Mouse (Mus musculus) retina, postnatal 7 days (tissue): ENCODE measurements around the gene Tpx2.
A peak's percentile ranks its signal among the peaks of the same experiment; 100 is the strongest.

ENCODE experiments used
- DNase-seq: peaks from one replicate; pipeline ENCODE4 v3.0.0-alpha.2; 2012; ENCODE audit warnings: low read depth, low spot score

The Tpx2 gene

DNA sequence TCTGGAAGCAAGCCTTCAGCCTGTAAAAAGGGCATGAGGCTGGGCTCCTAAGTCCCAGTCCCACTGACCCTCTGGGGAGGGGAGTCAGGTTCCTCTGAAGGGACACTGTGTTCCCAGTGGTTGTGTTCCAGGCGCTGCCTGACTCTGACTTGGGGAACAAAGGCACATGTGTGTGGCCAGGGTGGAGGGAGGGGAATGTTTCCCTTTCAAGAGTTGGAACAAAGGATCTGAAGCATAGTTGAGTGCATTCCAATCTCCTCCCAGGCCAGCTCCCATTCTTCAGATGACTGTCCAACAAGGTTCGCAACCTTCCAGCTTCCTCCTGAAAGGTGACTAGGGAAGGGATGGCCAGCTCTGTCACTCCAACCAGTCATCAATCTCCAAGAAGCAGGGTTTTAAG is 27.4 kb upstream of the Tpx2 start:
- no peak for DNase-seq

DNA sequence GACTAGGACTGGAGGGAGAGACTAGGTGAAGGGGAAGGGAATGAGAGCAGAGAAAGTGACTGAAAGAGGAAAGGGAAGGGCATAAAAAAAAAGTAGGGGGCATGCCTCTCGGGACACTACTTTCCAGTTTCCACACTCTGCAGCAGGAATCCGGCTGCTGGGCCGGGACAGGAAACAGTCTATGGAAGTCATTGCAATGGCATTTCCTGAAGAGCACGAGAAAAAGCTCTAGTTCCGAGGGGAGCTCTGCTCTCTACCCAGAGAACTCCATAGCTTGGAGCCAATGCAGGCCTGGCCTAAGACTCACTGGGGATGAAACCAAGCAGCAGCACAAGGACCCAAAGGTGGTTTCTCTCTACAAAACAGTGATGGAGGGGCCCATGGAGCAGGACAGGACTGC is 26.7 kb upstream of the Tpx2 start:
- DNase-seq, result no peak

DNA sequence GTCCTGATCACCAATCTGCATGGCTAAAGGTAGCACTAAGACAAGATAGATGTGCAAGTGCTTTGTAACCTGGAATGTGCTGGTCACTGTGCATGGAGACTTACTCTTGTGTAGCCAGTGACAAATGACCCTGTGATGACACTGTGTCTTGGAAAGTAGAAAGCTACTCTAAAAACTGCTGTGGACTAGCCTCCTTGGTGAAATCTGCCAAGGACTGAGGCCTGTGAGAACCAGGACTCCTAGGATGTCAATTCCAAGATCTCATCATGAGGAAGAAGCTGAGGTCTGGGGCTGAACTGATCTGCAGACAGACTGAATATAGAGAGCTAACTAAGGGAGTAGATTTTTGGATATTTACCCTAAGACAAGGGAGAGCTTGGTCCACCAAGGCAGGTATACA is 26.2 kb upstream of the Tpx2 start:
- no peak for DNase-seq

DNA sequence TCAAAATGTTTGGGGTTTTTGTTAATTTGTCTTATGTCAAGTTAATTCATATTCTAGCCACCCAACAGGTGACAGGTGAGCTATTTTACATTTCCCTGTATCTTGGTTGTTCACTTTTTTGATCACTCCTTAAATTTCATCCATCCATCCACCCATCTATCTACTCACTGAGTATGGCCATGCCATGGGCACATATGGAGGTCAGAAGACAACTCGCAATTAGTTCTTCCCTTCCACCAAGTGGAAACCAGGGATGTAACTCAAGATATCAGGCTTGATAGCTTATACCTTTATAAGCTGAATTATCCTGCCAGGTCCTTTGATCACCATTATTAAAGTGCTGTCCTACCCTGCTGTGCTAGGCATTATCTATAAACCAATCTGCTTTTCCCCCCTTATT is 24.0 kb upstream of the Tpx2 start:
- no peak for DNase-seq

DNA sequence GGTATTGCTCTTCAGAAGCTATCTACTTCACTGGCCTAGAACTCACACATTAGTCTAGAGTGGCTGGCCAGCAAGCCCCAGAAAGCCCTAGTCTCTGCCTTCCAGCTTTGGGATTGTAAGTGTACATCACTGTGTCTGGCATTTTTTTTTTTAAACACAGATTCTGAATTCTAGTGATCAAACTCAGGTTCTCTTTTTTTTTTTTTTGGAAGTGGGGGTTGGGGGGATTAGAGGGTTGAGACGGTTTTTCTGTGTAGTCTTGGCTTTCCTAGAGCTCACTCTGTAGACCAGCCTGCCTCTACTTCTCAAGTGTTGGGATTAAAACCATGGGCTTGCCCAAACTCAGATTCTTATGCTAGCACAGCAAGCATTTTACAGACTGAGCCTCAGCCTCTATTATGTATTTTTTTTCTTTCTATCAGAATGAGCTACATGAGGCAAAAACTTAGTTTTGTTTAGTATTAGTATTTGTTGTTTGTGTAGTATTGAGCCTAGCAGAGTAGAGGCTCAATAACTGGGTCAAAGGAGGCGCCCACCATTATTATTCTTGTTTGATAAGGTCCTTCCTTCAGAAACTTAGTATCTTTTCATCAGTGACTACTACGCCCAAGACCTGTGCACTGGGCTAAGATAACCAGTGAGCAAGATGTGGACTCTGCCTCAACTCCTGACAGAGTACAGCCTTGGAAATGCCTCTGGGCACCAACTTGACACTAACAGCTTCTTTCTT is 23.2 kb upstream of the Tpx2 start:
- no peak for DNase-seq

DNA sequence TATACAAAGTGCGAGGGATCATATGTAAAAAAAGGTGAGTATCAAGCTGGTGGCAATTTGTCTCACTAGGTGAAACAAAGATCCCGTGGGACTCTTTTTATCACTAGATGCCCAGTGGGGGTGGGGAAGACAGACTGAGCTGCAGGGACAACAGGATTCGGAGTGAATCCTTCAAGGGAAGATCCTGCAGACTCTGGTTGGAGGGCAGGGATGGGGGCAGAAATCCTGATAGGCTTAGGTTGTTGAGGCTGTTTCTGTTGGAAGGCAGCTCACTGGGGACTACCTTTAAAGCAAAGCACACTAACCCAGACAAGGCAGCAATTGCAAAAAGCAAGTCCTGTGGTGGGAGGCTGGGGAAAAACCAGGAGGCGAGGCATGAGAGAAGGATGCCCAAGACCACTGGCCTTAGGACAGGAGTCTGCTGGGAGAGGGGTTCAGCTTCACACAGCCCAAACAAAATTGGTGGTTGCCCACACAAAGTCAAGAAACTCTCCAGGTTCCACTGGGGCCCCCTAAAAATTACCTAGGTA is 22.5 kb upstream of the Tpx2 start:
- no peak for DNase-seq

DNA sequence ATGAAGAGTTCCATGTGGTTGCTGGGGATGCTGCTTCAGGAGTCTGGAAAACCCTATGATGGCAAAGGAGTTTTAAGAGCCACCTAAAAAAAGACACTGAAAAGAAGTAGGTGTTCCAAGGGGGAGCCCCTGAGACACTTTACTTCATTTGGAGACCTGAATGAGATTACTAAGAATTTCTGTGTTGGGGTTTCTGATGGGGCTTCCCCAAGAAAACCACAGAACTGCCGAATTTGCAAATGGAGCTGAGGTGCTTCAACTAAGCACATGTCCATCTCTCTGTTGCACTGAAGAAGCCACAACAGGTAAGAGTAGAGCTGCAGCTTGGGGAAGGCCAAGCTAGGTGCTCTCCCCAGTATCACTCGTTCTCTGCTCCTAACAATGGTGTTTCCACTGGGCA is 22.1 kb upstream of the Tpx2 start:
- DNase-seq, result no peak

DNA sequence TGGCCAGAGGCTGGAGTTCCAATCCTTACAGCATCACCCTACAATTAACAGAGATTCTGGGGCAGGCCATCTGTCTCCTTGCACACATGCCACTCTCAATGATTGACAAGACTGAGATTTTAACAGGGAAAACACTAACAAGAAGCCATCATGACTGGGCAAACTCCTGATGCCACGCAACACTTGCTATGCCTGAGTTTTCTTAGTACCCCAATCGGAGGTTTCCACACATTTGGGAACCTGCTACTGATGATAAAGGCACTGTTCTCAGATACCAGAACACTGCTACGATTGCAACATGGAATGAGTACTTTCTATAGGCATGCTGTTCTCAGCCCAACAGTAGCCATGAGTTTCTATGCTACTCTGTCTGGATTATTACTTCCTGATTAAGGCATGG is 21.3 kb upstream of the Tpx2 start:
- DNase-seq, result no peak

DNA sequence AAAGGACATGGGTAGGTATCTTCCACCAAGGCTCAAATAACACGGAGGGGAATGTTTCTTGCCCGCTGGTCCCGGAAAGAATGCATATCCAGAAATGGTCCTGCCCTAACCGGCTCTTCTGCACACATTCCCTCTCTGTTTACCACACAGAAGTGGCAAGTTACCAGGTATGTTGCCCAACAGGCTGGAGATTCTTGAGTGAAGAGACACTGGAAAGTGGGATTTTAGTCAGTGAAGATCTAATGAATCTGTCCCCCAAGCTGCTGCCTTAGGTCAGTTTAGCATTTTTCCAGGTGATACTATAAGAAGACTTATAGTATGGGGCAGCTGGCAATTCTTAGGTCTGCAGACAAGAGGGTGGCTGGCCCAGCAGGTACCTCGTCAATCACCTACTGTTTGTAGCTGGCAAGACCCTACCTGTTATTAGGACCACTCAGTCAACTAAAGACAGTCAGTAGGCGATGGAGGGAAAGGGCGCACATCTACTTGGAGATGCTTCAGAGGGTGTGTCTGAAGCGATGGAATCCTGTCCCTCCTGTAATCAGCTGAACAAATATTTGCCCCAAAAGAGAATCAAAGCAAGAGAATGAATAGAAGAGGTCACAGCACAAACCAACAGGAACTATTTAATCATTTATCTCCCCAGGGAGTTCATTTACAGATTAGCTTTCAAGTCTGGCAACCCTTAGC is 20.3 kb upstream of the Tpx2 start:
- no peak for DNase-seq

DNA sequence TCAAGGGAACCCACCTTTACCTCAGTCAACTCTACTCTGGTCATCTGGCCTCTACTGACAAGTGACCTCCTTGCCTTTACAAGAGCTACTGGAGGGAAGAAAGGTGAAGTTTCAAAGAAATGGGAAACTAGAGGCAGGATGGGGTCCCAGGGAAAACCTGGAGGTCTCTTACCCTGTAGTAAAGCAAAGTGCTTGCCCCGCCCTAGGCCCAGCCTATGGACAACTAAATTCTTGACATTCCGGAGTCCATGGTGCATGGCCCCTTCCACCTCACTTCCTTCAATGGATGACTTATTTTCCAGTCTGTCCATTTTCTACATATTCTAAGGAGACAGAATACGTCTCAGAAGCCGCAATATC is 19.8 kb upstream of the Tpx2 start:
- DNase-seq, result no peak

DNA sequence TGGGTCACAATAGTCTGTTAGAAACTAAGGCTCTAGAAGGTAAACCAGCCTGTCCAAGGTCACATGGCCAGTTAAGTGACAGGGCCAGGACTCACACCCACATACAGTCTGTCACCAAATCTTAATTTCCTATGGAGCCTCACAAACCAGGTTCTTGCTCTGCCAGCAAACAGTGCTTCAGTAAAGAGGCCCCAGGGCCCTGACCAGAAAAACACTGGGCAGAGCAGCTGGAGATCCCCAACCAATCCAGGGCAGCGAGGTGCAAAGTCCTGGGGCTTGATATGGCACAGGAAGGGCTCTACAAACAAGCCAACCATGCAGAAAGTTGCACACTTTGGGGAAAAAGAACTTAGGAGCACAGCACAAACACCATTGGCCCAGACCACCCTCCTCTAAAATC is 19.2 kb upstream of the Tpx2 start:
- no peak for DNase-seq

DNA sequence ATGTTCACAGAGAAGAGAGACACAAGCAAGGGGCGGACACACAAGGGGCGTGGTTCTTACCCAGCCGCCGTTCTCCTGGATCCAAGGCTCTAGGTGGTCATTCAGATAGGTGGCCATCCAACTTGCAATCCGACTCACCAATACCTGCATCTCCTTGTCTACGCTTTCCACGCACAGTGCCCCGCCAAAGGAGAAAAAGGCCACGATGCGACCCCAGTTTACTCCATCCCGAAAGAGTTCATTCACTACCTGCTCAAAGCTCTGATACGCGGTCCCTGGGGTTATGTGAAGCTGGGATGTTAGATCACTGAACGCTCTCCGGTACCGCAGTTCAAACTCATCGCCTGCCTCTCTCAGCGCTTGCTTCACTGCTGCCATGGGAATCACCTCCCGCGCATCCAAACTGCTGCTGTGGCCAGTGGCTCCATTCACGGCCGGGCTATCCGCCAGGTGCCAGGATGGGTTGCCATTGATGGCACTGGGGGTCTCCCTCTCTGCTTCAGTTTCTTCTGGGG is 18.3 kb upstream of the Tpx2 start:
- no peak for DNase-seq

DNA sequence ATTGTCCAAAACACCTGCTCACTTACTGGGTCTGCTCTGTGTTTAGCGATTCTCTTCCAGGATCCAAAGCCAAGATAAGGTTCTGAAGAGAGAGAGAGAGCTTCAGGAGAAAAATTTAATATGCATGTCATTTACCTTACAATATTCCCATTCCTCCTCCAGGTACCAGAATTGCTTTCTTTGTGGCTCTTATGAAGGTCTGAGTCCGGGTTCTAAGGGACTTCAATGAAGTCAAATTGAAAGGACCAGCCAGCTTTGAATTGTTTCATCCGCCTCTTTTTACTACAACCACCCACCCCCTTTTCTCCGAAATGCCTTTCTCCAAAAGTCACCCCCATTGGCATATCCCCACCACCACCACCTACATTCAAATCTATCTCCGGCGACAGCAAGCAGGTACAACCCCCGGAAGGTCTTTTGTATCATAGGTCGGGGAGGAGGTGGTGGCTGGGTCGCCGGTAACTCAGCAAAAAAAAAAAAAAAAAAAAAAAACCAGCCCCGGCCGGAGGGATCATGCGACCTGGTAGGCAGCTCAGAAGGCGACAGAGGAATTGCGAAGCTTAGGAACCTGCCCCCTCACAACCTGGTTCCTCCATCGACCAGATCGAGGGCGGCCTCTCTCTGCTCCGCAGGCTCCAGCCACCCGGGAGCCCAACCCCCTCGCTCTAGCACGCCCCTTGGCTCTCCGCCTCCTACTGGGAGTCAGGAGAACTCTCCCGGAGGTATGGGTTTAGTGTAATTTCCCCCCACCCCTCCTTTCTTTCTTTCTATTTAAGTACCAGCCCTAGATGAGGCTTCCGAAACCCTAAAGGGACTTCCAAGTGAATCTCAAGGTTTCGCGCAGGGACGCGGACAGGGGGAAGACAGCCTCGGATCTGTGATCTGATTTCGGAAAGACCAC is 17.5 kb upstream of the Tpx2 start:
- peak; percentile 79 for DNase-seq

DNA sequence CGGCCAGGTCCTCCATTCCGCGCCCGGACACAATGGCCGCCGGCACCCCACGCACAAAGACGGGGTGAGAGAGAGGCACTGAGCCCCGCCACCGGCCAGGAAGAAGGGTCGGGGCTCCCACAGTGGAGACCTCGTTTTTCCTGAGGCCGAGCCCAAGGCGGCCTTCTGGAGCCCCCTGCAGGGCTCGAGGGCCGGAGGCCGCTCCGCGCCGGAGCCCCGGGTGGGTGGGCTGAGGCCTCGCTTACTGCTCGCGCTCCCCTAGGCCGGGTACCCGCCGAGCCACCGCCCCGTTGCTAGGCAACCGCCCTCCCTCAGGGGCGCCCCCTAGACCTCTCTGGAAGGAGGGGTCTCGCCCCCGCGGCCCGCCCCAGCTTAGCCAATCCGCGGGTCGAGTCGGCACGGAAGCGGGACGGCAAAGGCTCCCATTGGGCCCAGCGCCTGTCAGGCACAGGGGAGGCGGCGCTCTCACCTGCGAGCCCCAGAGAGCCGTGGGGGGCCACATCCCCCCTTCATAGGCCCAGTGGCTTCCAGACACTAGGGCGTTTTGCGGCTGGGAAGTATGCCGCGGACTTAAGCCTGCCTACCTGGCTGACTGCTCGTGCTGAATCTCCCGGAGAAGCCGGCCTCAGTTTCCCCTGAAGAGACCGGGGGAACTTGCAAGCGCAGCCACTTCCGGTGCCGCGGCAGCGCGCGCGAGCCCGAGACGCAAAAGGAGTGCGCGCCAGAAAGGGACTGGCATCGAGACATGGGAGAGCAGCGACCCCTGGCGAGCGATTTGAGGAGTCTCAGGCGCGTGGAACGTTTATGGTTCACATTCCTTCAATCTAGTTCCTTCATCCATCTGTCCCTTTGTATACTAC is 16.5 kb upstream of the Tpx2 start, which contains the start of gene Bcl2l1:
Bcl2l1 (minus strand) TSS at position 710 of the 860 bp plus-strand sequence.
- DNase-seq, result peak; percentile 96

DNA sequence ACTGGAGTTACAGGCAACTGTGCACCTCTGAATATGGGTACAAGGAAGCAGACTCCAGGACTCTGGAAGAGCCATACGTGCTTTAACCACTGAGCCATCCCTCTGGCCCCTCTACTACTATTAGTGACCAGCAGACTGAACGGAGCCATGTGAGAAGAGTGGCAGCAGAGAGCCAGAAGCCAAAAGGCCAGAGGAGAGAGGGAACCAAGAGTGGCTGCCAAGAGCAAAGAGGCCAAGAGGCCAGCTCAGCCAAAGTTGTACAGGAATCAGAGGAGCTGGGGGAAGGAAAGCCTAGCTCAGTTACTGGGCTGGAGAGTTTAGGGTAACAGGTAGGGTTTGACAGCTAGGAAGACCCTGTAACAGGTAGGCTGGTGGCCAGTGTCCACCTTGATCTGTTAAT is 8.5 kb upstream of the Tpx2 start:
- no peak for DNase-seq

DNA sequence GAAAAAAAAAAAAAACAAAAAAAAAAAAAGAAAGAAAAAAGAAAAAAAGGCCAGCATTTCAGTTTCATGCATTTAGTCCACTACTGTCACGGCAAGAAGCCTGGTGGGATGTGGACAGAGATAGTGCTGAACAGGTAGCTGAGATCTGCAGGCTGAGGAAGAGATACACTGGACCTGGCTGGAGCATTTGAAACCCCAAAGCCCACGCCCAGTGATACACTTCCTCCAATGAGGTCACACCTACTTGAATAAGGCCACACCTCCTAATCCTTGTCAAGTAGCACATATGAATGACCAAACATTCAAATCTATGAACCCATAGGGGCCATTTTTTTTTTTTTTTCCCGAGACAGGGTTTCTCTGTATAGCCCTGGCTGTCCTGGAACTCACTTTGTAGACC is 5.0 kb upstream of the Tpx2 start:
- no peak for DNase-seq

DNA sequence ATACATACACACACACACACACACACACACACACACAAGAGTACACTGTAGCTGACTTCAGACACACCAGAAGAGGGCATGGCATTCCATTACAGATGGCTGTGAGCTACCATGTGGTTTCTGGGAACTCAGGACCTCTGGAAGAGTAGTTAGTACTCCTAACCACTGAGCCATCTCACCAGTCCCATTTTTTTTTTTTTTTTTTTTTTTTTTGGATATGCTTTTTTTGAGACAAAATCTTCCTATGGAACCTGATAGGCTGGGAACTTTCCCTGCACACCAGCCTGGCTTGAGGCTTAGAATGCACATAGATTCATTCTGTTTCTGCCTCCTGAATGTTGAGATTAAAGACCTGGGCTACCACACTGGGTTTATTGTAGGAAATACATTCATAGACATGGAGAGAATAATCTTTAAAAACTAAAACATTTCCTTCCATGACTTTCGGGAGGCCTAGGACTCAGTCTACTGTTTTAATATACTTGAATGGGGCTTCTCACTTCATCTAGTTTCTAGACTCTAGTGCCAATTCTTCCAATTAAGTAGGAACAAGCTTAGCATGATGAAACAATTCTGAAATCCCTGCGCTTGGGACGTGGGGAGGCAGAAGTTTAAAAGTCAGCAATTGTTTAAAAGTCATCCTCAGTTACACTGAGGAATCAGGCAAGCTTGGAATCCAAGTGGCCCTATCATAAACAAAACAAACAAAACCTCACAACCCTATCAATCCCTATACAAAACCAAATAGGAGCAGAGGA is 528 bp upstream of the Tpx2 start:
- DNase-seq, result no peak

DNA sequence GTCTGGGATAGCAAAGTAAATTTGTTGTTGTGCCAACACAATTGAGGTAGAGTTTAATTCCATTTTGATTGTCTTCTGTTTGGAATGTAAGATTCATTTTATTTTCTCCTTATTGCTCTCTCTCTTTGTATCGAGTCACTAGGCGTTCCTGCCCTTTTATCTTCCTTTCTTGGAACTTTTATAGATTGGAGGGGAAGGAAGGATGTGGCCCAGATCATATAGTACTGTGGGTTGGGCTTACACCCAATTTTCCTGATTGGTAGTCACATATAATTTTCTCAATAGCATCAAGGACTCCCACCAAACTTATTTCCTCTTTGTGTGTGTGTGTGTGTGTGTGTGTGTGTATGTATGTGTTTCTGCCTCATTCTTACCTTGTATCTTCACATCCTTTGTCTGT is 702 bp downstream of the Tpx2 start:
- DNase-seq, result no peak

DNA sequence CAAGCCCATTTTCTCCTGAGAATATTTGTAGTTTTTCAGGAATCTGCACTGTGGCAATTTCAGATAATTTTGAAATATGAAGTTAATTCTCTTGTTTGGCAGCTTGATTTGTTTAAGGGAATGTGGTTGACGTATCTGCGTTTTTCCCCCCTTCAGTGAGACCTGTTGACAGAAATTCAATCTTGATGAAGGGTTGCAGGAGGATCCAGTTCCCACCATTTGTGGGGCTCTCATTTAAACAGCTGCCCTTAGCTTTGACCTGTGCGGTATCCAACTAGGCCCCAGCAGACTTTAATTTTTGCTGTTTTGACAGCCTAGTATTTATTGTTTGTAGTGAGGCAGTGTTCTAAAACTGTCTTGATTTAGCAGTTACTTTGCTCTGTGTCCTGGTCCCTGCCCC is 11.7 kb downstream of the Tpx2 start:
- no peak for DNase-seq

DNA sequence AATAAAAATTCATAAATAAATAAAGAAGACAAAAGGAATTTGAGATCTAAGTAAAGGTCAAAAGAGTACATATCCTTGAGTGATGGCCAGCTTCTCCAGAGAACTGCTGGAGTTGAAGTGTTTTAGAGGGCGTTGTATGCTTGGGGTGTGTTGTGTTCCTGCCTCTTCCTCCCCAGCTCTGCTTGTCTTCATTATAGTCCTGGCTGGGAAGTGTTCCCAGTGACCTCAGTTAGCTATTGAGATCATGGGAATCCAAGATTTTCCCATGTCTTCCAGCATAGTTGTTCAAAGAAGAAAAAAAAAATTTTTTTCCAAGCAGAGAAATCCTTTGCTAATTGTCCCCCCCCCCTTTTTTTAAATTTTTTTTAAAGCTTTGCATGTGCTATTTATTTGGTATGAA is 14.1 kb downstream of the Tpx2 start:
- no peak for DNase-seq
